Mouse (Mus musculus): ENCODE measurements around the gene Tbc1d24. TPM values are rescaled to one million over a fixed set of nuclear protein-coding genes. Genes with fewer than 3 reads are reported as not detected.

The Tbc1d24 gene
- total and polyA plus RNA-seq, 2 experiments from 2014 or later: 23.5 to 113 TPM

DNA sequence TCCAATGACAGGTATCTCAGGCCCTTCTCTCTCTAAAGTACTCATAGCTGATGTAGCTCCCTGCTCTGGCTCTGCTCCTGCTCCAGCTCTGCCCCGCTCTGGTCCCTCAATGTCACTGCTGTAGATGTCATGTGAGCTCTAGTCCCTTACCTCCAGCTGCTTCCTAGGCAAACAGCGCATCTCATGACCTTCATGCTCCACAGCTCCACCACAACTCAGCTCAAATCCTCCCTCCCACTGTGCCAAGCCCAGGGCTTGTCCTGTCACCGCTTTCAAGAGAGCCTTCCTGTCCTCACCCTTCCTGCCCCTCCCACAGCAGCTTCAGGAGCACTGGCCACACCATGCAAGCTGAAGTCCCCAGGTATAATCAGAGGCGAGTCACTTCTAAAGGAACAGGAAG lies 5.6 kb downstream of the Tbc1d24 start:
- Histone ChIP-seq H3K9ac (no peak overlapping the region), H3K4me3 (ENCODE audit: low read depth, low read length) (no peak overlapping the region), H3K9me3 (ENCODE audit: low read length) (no peaks in the 10 kb centered on the region), H3K4me2 (ENCODE audit: low read depth) (no peak overlapping the region), H3K27ac (ENCODE audit: low read depth, low read length) (no peak overlapping the region), H3K36me3 (ENCODE audit: insufficient read depth) (no peaks in the 10 kb centered on the region), H3K4me1 (ENCODE audit: insufficient read depth) (peaks cover 8% of the 10 kb centered on the region), H3K27me3 (ENCODE audit: insufficient read depth, low read length) (no peaks in the 10 kb centered on the region)
- 76% methylated on average over 4 of the region's 4 CpGs for WGBS
- DNase-seq: no peak
- no peak for TF ChIP-seq CTCF (IDR thresholded peaks at IDR 0.05; ENCODE audit: low read depth)
- no peak for ATAC-seq

- DNase-seq (peak; percentile 61), ATAC-seq (peak; percentile 58)
- Histone ChIP-seq H3K27ac (ENCODE audit: low read depth, low read length) (0 out of 2 replicates have a peak overlapping the region, but pooled peaks have one; percentile 35), H3K4me1 (ENCODE audit: insufficient read depth) (peaks cover 3% of the 10 kb centered on the region; the same call in 1 of the 2 replicates), H3K36me3 (ENCODE audit: insufficient read depth) (no peaks in the 10 kb centered on the region), H3K9ac (no peak overlapping the region), H3K4me3 (ENCODE audit: low read depth, low read length) (no peak overlapping the region), H3K9me3 (ENCODE audit: low read length) (no peaks in the 10 kb centered on the region), H3K27me3 (ENCODE audit: insufficient read depth, low read length) (no peaks in the 10 kb centered on the region), H3K4me2 (ENCODE audit: low read depth) (no peak overlapping the region)
- 55% methylated on average over 4 of the region's 4 CpGs for WGBS
- TF ChIP-seq CTCF (IDR thresholded peaks at IDR 0.05; ENCODE audit: low read depth): no peak
Measured at GRCm38 (mm10) chr17:24199252-24199651, 6.1 kb downstream of the Tbc1d24 start.

DNA sequence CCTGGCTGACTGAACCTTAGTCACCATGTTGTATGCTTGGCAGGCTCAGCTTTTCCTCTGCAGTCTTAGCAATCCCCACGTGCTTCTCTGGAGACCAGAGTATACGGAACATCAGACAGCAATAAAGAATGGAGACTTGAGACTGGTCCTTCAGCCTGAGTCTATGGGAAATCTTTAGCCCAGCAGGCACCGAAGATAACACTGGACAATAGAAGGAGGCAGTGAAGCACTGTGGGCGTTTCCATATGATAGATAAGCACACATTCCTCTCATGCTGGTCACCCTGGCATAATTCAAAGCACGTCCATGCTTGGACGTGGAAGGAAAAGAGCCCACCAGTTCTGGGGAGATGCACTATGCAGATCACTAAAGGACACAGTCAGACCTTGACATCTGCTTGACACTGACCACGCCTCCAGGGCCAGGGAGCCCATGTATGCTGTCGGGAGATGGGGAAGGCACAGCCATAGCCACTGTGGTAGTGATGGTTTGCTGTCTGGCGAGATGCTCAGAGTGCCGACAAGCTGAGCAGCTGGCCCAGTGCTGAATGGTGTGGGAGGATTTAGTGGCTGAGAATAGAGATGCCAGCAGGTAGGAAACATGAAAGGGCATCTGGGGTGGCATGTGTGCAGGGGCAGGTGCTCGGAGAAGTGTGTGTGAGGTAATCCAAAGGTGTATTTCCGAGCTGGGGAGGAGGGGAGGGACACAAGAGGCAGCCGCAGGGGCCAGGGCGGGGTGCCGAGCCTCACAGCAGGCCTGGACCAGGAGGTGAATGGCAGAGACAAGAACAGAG lies 8.1 kb downstream of the Tbc1d24 start:
- Histone ChIP-seq H3K36me3 (ENCODE audit: insufficient read depth) (no peaks in the 10 kb centered on the region), H3K4me2 (ENCODE audit: low read depth) (no peak overlapping the region), H3K27me3 (ENCODE audit: insufficient read depth, low read length) (no peaks in the 10 kb centered on the region), H3K27ac (ENCODE audit: low read depth, low read length) (no peak overlapping the region), H3K4me1 (ENCODE audit: insufficient read depth) (no peaks in the 10 kb centered on the region), H3K9me3 (ENCODE audit: low read length) (no peaks in the 10 kb centered on the region), H3K4me3 (ENCODE audit: low read depth, low read length) (no peak overlapping the region), H3K9ac (no peak overlapping the region)
- ATAC-seq: no peak
- 68% methylated on average over 15 of the region's 15 CpGs for WGBS
- no peak for TF ChIP-seq CTCF (IDR thresholded peaks at IDR 0.05; ENCODE audit: low read depth)
- DNase-seq: no peak

- ATAC-seq: no peak
Measured at GRCm38 (mm10) chr17:24195349-24195748, 10.0 kb downstream of the Tbc1d24 start.

GRCm38 (mm10) chr17:24193769-24194168 lies 11.6 kb downstream of the Tbc1d24 start:
- 89% methylated on average over 5 of the region's 5 CpGs for WGBS
- ATAC-seq (no peak), DNase-seq (no peak)
- no peak overlapping the region for H3K27ac ChIP-seq (ENCODE audit: low read depth, low read length)
- no peaks in the 10 kb centered on the region for H3K36me3 ChIP-seq (ENCODE audit: insufficient read depth)
- no peak for TF ChIP-seq CTCF (IDR thresholded peaks at IDR 0.05; ENCODE audit: low read depth)
- no peak overlapping the region for H3K4me3 ChIP-seq (ENCODE audit: low read depth, low read length)
- no peak overlapping the region for H3K9ac ChIP-seq
- no peaks in the 10 kb centered on the region for H3K4me1 ChIP-seq (ENCODE audit: insufficient read depth)
- H3K27me3 ChIP-seq (ENCODE audit: insufficient read depth, low read length): no peaks in the 10 kb centered on the region
- no peak overlapping the region for H3K4me2 ChIP-seq (ENCODE audit: low read depth)
- no peaks in the 10 kb centered on the region for H3K9me3 ChIP-seq (ENCODE audit: low read length)

More at GRCm38 (mm10) chr17:24195349-24195748, 10.0 kb downstream of the Tbc1d24 start:
- Histone ChIP-seq H3K27ac (ENCODE audit: low read depth, low read length) (no peak overlapping the region), H3K27me3 (ENCODE audit: insufficient read depth, low read length) (no peaks in the 10 kb centered on the region), H3K4me2 (ENCODE audit: low read depth) (no peak overlapping the region), H3K4me1 (ENCODE audit: insufficient read depth) (no peaks in the 10 kb centered on the region), H3K36me3 (ENCODE audit: insufficient read depth) (no peaks in the 10 kb centered on the region), H3K4me3 (ENCODE audit: low read depth, low read length) (no peak overlapping the region), H3K9ac (no peak overlapping the region), H3K9me3 (ENCODE audit: low read length) (no peaks in the 10 kb centered on the region)
- DNase-seq: no peak
- WGBS: 65% methylated on average over 2 of the region's 2 CpGs
- no peak for TF ChIP-seq CTCF (IDR thresholded peaks at IDR 0.05; ENCODE audit: low read depth)

GRCm38 (mm10) chr17:24193268-24193667 lies 12.1 kb downstream of the Tbc1d24 start:
- 88% methylated on average over 8 of the region's 8 CpGs for WGBS
- Histone ChIP-seq H3K27me3 (ENCODE audit: insufficient read depth, low read length) (no peaks in the 10 kb centered on the region), H3K9me3 (ENCODE audit: low read length) (no peaks in the 10 kb centered on the region), H3K27ac (ENCODE audit: low read depth, low read length) (no peak overlapping the region), H3K4me1 (ENCODE audit: insufficient read depth) (no peaks in the 10 kb centered on the region), H3K9ac (no peak overlapping the region), H3K36me3 (ENCODE audit: insufficient read depth) (peaks cover 4% of the 10 kb centered on the region), H3K4me3 (ENCODE audit: low read depth, low read length) (no peak overlapping the region), H3K4me2 (ENCODE audit: low read depth) (no peak overlapping the region)
- DNase-seq (no peak), ATAC-seq (no peak)
- TF ChIP-seq CTCF (IDR thresholded peaks at IDR 0.05; ENCODE audit: low read depth): no peak

DNA sequence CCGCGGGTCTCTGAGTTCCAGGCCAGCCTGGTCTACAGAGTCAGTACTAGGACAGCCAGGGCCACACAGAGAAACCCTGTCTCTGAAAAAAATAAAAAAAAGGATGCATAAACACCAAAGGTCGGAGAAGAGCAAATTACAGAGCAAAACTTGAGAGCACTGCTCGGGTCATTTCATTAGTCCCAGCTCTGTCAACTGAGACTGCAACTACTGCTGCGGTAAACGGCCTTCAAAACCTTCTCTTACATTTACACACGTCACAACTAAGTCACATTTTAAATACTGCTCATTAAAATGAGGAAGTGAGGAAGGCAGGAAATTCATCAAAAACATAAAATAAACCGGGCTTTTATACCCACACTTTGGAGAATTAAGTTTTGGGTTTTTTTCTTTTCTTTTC lies 12.5 kb downstream of the Tbc1d24 start:
- Histone ChIP-seq H3K27me3 (ENCODE audit: insufficient read depth, low read length) (no peaks in the 10 kb centered on the region), H3K9me3 (ENCODE audit: low read length) (no peaks in the 10 kb centered on the region), H3K36me3 (ENCODE audit: insufficient read depth) (peaks cover 9% of the 10 kb centered on the region), H3K4me2 (ENCODE audit: low read depth) (no peak overlapping the region), H3K4me3 (ENCODE audit: low read depth, low read length) (no peak overlapping the region), H3K27ac (ENCODE audit: low read depth, low read length) (no peak overlapping the region), H3K9ac (no peak overlapping the region), H3K4me1 (ENCODE audit: insufficient read depth) (no peaks in the 10 kb centered on the region)
- no peak for ATAC-seq
- 87% methylated on average over 8 of the region's 8 CpGs for WGBS
- TF ChIP-seq CTCF (IDR thresholded peaks at IDR 0.05; ENCODE audit: low read depth): no peak
- no peak for DNase-seq
